Mouse (Mus musculus) lung, embryonic 14.5 days (tissue): ENCODE measurements around the gene Heatr5b. TPM values are rescaled to one million over a fixed set of nuclear protein-coding genes. Genes with fewer than 3 reads are reported as not detected.

Source experiments
- ATAC-seq: fragments of 200-750 bp; cut with Nextera tagmentation; 2 replicates; pipeline ENCODE4 v1.8.0; 2017; ENCODE audit warnings: mild to moderate bottlenecking, moderate TSS enrichment, moderate library complexity; ENCODE audit not compliant: insufficient read depth
- DNase-seq: peaks from one replicate; pipeline ENCODE4 v3.0.0-alpha.2; 2015
- H3K27ac ChIP-seq: fragments of 300-500 bp; sonication (generic); 2 replicates; pipeline ENCODE4 v1.5.1; 2014; ENCODE audit warnings: low read depth, mild to moderate bottlenecking, moderate library complexity
- H3K27me3 ChIP-seq: fragments of 300-500 bp; sonication (generic); 2 replicates; pipeline ENCODE4 v1.6.1; 2014; ENCODE audit warnings: low read length, control low read depth; ENCODE audit not compliant: insufficient read depth
- H3K36me3 ChIP-seq: fragments of 300-500 bp; sonication (generic); 2 replicates; pipeline ENCODE4 v1.6.1; 2014; ENCODE audit warnings: control low read depth; ENCODE audit not compliant: insufficient read depth
- H3K4me1 ChIP-seq: fragments of 300-500 bp; sonication (generic); 2 replicates; pipeline ENCODE4 v1.6.1; 2014; ENCODE audit warnings: antibody characterized with exemption, control low read depth; ENCODE audit not compliant: insufficient read depth
- H3K4me2 ChIP-seq: fragments of 300-500 bp; sonication (generic); 2 replicates; pipeline ENCODE4 v1.6.1; 2014; ENCODE audit warnings: mild to moderate bottlenecking
- H3K4me3 ChIP-seq: fragments of 300-500 bp; sonication (generic); 2 replicates; pipeline ENCODE4 v1.5.1; 2014; ENCODE audit warnings: low read depth, low read length
- H3K9ac ChIP-seq: fragments of 300-500 bp; sonication (generic); 2 replicates; pipeline ENCODE4 v1.6.1; 2014
- H3K9me3 ChIP-seq: fragments of 300-500 bp; sonication (generic); 2 replicates; pipeline ENCODE4 v1.6.1; 2016; ENCODE audit warnings: low read depth, low read length, control low read depth
- CTCF ChIP-seq: IDR thresholded peaks from 2 replicates; pipeline ENCODE4 v1.5.1; 2016; ENCODE audit warnings: antibody characterized with exemption, low read depth
- WGBS: fragments of 180-500 bp; shearing (Covaris S2); extraction: QIAGEN DNeasy Blood & Tissue Kit; methylation state at CpG from one replicate; pipeline ENCODE4 v1.1.7; 2014; 5-methylcytosine and 5-hydroxymethylcytosine counted together
- polyA plus RNA-seq: library from polyadenylated mRNA; unstranded; fragments of >200 nt; fragmentation: Nextera tagmentation; extraction: Ambion mirVana; gene quantifications from 2 replicates; pipeline ENCODE4 v1.2.1, GENCODE M21; 2014

The Heatr5b gene
- polyA plus RNA-seq, 1 experiment from 2014 or later = 15.0 TPM

DNA sequence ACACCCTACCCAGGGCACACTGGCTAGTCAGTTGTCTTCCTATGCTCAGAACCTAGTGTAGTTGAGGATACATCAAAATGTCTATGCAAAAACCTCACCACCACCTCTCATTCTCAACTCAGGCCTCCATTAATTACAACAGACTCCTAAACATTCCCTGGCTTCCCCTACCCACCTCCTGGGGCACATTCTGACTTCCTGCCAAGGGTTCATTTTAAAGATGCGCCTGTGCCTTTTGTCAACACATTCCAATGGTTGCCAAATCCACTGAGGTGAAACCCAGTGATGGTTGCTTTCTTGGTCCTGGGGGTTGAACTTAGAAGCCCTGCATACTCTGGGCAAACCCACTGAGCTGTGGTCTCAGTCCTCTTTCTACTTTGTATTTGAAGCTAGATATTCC is 103.1 kb downstream of the Heatr5b start:
- Histone ChIP-seq H3K9ac (no peak overlapping the region), H3K36me3 (no peaks in the 10 kb centered on the region), H3K27me3 (no peaks in the 10 kb centered on the region), H3K4me2 (no peak overlapping the region), H3K27ac (no peak overlapping the region), H3K9me3 (no peaks in the 10 kb centered on the region), H3K4me1 (0 out of 2 replicates have a peak, but pooled peaks cover 4% of the 10 kb centered on the region), H3K4me3 (no peak overlapping the region)
- TF ChIP-seq CTCF = no peak
- WGBS = 59% methylated on average over 1 of the region's 1 CpGs
- no peak for ATAC-seq
- DNase-seq = no peak

DNA sequence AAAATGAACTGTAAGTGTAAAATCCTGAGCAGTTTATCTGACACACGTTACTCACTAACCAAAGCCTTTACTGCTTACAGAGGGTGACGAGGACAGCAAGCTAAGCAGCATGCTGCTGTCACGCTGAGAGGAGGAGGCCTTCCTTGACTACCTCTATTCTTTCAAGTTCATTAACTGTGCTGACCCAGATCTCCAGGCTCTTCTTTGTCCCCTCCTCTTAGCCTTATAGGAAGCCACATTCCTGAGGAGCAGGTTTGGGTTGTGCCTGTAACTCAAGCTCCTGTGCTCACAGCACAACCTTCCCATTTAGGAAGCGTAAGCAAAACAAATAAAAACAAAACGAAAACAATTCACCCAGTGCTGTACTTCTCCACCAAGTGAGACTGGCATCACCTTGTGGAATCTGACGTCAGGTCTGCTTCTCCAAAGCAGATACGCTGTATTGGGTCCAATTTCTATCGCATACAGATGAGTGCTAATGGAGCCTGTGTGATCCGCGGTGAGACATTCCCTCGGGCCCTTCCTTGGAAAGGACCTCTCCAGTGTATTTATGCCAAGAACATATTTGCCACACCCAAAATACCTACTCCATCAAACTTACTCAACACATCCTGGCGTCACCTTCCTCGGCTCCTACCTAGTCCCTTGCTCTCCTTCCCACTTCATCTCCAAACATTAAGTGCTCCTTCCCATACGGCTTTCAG is 108.3 kb downstream of the Heatr5b start:
- no peak overlapping the region for H3K4me2 ChIP-seq
- TF ChIP-seq CTCF = no peak

DNA sequence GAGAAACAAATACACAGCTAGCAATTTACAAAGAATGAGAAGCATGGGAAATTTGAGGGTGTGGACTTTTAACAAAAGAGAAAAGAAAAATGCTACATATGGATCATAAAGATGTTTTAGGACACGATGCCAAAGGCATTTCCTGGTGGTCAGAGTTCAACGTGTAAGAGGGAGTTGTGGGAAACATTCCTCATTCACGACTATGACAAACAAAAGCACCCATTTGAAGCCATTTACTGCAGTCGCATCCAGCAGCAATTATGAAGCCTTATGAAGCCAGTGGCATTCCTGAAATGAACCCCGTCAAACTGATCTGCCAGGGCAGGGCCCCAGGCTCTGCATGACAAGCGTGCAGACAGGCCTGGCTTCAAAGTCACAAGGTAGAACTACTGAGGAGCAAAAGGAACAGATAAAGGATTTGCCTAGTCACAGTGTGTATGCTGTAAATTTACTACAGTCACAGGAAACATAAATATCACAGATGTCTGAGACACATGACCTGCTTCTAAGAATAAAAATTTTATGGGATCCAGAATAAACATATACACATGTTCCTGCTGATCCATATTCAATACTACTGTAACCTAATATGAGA is 110.6 kb downstream of the Heatr5b start:
- 48% methylated on average over 6 of the region's 6 CpGs for WGBS
- Histone ChIP-seq H3K4me1 (no peaks in the 10 kb centered on the region), H3K27ac (no peak overlapping the region)

More for the DNA sequence above, 108.3 kb downstream of the Heatr5b start:
- Histone ChIP-seq H3K9ac (no peak overlapping the region), H3K9me3 (no peaks in the 10 kb centered on the region), H3K4me3 (no peak overlapping the region), H3K4me1 (no peaks in the 10 kb centered on the region), H3K27ac (no peak overlapping the region), H3K27me3 (no peaks in the 10 kb centered on the region), H3K36me3 (no peaks in the 10 kb centered on the region)
- 72% methylated on average over 14 of the region's 14 CpGs for WGBS
- ATAC-seq = no peak
- no peak for DNase-seq

DNA sequence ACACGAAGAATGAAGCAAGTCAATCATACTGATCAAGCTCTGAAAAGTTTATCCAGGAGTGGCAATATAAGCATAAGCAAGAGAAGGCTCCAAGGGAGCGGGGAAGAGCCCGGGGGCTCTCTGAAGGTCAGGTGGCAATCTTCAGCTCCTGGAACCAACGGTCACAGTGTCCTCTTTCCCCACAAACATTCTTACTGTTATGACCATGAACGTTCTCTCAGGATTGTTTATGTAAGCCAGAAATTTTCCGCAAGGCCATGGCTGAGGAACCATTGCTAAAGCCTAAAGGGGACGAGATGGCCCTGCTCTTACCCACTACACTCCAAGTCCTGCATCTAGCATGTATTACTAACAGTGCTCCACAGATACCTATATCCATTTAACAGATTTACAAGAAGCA is 113.5 kb downstream of the Heatr5b start:
- DNase-seq (no peak), ATAC-seq (no peak)
- no peaks in the 10 kb centered on the region for H3K9me3 ChIP-seq
- no peaks in the 10 kb centered on the region for H3K27me3 ChIP-seq
- no peak overlapping the region for H3K4me3 ChIP-seq
- no peak overlapping the region for H3K4me2 ChIP-seq
- no peaks in the 10 kb centered on the region for H3K4me1 ChIP-seq
- H3K9ac ChIP-seq = no peak overlapping the region
- 0 out of 2 replicates have a peak, but pooled peaks cover 6% of the 10 kb centered on the region for H3K36me3 ChIP-seq
- WGBS = 77% methylated on average over 7 of the region's 7 CpGs
- no peak overlapping the region for H3K27ac ChIP-seq
- TF ChIP-seq CTCF = no peak

More for the DNA sequence above, 110.6 kb downstream of the Heatr5b start:
- Histone ChIP-seq H3K9ac (no peak overlapping the region), H3K27me3 (no peaks in the 10 kb centered on the region), H3K4me3 (no peak overlapping the region), H3K4me2 (no peak overlapping the region), H3K9me3 (no peaks in the 10 kb centered on the region), H3K36me3 (no peaks in the 10 kb centered on the region)
- TF ChIP-seq CTCF = no peak
- DNase-seq (peak; percentile 12), ATAC-seq (no peak)

DNA sequence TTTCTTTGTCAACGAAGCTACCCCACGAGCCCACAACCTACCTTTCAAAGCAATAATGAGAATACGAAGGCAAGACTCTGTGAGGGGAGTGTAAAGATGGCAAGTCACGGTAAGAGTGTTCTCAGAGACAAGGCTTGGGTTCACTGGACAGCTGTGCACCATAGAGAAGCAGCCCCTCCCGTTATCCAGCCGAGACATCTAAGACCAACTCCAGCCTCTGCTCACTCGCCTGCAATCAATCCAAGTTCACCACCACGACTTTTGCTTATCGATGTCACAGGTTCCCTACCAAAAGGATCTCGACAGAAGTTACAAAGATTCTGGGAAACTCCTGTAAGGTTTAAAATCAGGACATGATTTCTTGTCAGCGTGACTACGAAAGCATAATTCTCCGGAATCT is 116.1 kb downstream of the Heatr5b start:
- H3K4me1 ChIP-seq = no peaks in the 10 kb centered on the region
- ATAC-seq (no peak), DNase-seq (no peak)
- H3K9me3 ChIP-seq = no peaks in the 10 kb centered on the region
- no peak overlapping the region for H3K4me3 ChIP-seq
- no peak overlapping the region for H3K9ac ChIP-seq
- no peak for TF ChIP-seq CTCF
- H3K4me2 ChIP-seq = no peak overlapping the region
- WGBS = 69% methylated on average over 13 of the region's 13 CpGs
- H3K36me3 ChIP-seq = 0 out of 2 replicates have a peak, but pooled peaks cover 6% of the 10 kb centered on the region
- H3K27ac ChIP-seq = no peak overlapping the region
- H3K27me3 ChIP-seq = no peaks in the 10 kb centered on the region

DNA sequence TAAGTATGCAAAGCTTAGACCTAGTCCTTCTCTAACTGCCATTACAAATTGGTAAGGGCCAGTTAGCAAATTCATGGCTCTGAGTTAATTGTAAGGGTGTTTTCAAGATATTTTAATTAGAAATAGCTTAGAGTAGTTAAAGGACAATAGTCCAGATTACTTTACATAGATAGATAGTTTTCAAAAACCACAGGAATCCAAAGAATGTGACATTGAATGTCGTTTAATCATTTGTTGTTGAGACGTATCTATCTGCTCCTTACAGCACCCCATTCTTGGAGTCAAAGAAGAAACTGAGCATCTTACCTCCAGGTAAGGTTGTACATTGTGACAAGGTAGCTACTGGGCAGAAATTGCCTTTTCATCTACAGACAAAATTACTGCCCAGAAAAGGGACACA is 124.9 kb downstream of the Heatr5b start:
- Histone ChIP-seq H3K27ac (no peak overlapping the region), H3K9ac (no peak overlapping the region), H3K9me3 (no peaks in the 10 kb centered on the region), H3K4me1 (no peaks in the 10 kb centered on the region), H3K4me3 (no peak overlapping the region), H3K36me3 (no peaks in the 10 kb centered on the region), H3K4me2 (no peak overlapping the region), H3K27me3 (no peaks in the 10 kb centered on the region)
- DNase-seq (no peak), ATAC-seq (no peak)
- whole genome bisulfite sequencing = 61% methylated on average over 2 of the region's 2 CpGs
- TF ChIP-seq CTCF = no peak

DNA sequence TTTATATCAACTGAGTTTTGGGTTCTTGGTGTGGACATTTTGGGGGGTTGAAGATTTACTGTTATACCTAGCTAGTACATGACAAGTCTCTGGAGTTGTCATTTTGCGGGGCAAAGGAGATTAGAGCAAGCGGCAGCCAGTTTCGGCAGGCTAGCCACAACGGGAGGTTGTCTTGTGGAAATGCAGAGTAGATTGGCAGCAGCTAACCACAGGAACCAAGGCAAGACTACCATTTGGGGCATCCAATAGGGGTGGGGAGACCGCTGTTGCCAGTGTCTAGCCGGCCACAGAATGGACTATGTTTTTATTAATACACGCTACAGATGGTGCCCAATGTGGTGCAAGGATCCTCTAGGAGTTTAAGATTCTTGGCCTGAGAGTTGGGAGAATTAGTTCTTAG is 126.7 kb downstream of the Heatr5b start:
- Histone ChIP-seq H3K4me1 (no peaks in the 10 kb centered on the region), H3K9me3 (no peaks in the 10 kb centered on the region), H3K27ac (no peak overlapping the region), H3K4me2 (no peak overlapping the region), H3K27me3 (no peaks in the 10 kb centered on the region), H3K9ac (no peak overlapping the region), H3K4me3 (no peak overlapping the region), H3K36me3 (no peaks in the 10 kb centered on the region)
- ATAC-seq (no peak), DNase-seq (no peak)
- no peak for TF ChIP-seq CTCF
- WGBS = 85% methylated on average over 7 of the region's 7 CpGs
